Mouse (Mus musculus): ENCODE results near the gene Tmem258.
"Not testable (repeated sequence)": the region's sequence is repeated elsewhere in the genome, so short reads cannot be mapped to it uniquely, and the experiment has no call there.

Gene Tmem258

DNA sequence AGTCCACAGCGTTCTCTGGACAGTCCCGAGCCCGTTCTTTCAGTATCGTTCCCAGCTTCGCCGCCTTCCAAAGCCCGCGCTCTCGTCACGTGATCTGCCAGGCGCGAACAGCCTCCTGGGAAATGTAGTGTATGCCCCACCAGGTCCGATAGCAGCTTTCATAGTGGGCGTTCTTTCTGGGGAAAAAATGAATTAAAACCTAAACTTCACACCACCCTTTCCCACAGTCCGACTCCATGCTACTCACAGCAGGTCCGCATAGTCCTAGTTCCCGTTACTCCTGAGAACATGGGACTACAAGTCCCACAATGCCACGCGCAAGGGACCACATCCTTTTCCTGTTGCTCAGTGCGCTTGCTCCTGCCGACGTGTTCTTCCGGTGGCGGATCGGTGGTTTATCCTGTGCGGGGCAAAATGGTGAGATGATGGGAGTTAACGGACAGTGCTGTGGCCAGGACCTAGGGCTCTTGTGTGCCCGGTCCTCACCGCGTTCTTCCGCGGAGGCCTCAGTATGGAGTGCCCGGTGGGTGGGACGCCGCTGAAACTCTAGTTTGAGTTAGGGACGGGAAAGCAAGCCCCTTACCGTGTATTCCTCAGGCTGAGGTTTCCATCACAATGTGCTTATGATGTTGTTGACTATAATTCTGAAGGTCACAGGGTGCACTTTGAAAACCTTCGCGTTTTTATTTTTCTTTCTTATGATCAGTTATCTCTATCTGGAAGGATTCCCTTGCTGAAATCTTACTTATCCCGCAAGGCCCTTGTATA lies at the start of gene Tmem258, which contains the start of gene Fen1:
Tmem258 (plus strand) TSS at position 167 of the 768 bp plus-strand sequence.
Fen1 (minus strand) TSS at position 322 of the 768 bp plus-strand sequence.
- peak; percentile 94 to 95 for DNase-seq

DNA sequence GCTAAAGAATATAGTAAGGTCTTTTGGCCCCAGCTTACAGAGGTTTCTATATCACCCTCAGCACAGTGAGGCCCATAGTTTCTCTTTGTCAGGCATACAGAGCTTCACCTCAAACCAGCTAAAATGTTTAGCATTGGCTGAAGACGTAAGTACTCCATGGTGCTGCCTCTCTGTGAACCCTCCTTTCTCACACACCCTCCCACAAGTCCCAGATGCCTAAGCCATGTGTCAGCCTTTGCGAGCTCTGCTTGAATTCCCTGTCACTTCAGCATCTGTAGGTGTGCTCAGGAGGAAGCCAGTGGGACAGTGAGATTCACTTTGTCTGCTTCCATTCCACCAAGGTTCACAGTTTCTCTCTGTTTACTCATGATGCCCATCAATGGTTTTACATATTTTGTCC lies 46.1 kb upstream of the Tmem258 start:
- DNase-seq: no peak

DNA sequence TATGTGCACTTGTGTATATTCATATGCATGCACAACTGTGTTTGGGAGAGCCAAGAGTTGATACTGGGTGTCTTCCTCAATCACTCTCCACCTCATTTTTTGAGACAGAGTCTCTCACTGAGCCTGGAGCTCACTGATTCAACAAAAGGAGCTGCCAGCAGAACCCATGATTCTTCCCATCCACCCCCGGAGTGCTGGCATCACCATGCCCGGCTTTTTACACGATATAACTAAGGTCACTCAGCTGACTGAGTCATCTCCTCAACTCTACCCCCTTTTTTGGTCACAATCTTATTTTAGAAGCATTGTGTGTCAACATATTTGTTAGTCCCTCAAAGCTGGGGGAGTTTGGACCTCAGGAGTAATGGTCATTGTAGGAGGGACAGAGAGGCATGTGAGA lies 39.9 kb upstream of the Tmem258 start:
- DNase-seq: no peak

DNA sequence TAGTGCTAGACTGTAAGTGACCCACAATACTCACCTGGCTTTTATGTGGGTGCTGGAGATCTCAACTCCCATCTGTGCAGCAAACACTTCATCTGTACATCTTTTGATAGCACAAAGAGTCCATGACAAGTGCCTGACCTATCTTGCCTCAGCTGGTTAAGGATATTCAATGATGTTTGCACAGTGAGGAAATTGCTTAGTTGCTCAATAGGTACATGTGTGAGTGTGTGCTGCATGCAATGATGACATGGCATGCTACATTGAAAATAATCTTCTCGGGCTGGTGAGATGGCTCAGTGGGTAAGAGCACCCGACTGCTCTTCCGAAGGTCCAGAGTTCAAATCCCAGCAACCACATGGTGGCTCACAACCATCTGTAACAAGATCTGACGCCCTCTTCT lies 37.9 kb upstream of the Tmem258 start:
- not testable (repeated sequence) for DNase-seq

DNA sequence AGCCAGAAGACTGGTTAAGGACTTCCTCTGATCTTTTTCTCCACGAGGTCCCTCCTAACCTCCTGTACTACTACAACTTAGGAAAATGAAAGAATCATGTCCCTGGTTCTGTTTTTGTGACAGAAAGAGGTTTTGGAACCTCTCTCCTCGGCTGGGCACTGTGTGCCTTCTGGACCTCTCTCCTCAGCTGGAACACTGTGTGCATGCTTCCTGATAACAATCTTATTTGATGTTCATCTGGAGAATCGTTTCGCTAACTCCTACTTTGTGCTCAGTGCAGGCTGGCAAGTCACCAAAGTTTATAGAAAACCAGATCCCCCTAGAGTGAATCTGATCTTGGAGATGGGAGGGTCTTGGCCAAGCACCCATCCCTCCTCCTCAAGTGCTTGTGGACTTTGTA lies 36.7 kb upstream of the Tmem258 start:
- no peak for DNase-seq

DNA sequence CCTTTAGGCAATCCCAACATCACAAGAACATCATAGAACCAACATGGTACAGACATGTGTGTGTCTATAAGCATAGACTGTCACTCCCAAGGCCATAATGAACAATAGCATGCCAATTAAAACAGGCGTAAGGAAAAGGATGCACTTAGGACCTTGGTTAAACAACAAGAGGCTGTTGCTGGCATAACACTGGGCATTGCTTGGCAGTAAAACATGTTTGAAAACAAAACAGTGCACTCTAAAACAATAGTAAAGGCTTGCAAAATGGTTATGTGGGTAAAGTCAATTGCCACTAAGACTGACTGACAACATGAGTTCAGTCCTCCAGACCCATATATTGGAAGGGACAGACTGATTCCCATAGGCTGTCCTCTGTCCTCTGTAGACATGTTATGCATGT lies 35.9 kb upstream of the Tmem258 start:
- DNase-seq: no peak

DNA sequence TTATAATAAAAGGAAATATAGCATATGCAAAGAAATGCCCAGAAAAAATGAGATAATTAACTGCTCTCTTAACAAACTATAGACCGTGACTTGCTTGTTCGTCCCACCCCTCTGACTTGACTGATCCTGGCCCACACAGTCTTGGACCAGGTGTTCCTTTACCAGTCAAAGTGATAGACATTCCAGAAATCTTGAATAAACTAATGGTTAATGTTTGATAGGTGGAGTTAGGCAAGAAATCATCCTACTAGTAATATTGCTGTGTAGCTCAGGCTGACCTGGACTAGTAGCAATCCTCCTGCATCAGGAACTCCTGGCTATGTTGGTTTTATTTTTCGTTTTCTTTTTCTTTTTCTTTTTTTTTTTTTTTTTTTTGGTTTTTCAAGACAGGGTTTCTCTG lies 35.4 kb upstream of the Tmem258 start:
- no peak for DNase-seq

DNA sequence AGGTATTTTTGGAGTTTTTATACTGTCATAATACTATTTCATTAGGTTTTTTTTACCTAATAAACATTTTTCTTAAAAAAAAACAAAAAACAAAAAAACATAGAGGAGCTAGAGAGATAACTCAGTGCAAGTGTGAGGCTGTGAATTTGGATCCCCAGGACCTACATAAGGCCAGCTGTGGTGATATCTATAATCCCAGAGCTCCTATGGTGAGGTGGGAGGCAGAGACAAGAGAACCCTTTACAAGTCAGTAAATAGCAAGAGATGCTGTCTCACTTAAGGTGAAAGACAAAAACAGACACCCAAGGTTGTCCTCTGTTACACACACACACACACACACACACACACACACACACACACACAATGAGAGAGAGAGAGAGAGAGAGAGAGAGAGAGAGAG lies 34.6 kb upstream of the Tmem258 start:
- DNase-seq: no peak

DNA sequence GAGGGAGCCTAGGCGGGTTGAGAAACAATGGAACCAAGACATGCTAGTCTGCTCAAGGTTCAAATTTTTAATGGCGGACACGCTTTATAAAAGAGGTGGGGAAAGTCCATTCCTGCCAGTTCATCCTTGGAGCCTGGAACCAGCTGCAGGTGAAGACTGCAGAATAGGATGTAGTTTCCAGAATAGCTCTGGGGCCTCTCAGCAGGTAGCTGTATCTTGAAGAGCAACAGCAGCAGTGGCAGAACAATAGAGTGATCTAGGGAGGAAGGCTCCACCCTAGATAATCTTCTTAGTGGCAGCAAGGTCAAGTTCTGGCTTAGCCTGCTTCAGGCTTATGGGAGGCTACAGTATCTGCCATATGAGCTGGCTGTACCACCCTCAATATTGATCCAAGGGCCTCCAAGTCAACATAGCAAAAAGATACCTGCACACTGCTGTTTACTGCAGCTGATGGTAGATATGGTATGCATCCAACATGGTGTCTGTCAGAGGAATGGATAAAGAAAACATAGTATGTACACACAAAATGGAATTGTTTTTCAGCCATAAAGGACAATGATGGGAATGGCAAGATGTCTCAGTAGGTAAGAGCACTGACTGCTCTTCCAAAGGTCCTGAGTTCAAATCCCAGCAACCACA lies 34.0 kb upstream of the Tmem258 start:
- not testable (repeated sequence) for DNase-seq

DNA sequence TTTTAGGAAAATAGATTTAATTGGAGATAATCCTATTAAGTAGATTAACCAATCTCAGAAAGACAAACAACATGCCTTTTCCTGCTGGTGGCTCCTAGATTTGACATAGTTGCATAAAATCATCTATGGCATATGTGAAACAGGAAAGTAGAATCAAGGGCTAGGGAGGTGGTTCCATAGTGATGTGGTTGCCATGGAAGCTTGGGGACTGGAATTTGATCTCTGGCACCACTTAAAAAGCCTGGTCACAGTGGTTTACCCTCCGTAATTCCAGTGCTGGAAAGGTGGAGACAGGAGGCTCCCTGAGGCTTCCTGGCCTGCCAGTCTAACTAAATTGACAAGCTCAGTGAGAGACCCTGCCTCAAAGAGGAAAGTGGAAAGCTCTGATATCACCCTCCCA lies 33.3 kb upstream of the Tmem258 start:
- no peak for DNase-seq

DNA sequence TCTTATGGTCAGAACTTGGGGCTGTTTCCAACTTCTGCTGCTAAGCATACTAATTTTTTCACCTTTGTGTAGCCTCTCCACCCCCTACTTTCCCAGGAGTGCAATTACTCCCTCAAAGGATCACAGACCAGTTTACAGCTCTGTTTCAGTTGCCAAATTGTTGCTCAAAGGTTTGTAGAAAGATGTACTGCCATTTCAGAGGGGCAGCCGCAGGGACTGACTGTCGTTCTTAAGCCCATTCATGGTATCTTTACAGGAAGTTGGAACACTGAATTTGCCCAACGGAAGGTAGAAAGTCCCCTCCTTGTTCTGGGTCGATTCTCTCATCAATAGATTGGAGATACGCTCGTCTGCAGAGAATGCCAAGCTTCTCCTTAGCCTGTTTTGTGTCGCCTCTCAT lies 32.5 kb upstream of the Tmem258 start:
- no peak for DNase-seq

DNA sequence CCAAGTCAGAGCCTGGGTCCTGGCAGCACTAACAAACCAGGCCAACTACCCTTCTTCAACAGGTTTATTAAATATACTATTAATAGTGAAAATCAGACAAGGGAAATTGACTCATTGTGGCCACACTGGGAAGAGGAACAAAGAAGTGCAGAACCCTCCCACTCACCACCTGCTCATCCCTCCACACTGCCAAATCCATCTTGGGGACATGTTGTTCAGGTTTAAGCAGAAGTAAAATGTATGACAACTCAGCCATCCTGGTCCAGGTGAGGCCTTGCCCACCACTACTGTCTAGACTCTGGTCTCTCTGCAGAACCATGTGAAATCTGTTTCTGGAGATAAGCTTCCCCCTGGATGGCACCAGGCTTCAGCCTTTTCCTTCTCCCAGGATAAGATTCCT lies 32.0 kb upstream of the Tmem258 start:
- no peak for DNase-seq

DNA sequence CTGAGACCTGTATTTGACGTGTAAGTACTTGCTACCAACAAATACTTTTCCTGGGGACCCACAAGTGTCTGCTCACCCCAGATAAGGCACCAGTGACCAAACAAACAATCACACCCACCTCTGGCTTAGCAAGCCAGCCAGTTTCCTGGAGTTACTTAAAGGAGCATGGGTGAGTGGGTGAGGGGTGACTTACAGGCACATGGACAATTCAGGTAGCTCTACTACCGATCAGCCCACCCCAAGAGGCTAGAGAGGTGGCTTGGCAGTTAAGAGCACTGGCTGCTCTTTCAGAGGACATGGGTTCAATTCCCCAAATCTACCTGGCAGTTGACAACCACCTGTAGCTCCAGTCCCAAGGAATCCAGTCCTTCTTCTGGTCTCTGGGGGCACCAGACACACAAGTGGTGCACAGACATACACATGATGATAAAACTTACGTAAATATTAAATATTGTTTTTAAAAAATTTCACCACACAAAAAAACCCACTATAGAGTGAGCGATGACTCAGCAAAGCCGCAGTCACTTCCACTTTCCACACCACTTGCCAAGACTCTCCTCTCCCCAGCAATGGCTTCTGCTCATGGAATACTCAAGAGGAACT lies 30.6 kb upstream of the Tmem258 start:
- DNase-seq: no peak

DNA sequence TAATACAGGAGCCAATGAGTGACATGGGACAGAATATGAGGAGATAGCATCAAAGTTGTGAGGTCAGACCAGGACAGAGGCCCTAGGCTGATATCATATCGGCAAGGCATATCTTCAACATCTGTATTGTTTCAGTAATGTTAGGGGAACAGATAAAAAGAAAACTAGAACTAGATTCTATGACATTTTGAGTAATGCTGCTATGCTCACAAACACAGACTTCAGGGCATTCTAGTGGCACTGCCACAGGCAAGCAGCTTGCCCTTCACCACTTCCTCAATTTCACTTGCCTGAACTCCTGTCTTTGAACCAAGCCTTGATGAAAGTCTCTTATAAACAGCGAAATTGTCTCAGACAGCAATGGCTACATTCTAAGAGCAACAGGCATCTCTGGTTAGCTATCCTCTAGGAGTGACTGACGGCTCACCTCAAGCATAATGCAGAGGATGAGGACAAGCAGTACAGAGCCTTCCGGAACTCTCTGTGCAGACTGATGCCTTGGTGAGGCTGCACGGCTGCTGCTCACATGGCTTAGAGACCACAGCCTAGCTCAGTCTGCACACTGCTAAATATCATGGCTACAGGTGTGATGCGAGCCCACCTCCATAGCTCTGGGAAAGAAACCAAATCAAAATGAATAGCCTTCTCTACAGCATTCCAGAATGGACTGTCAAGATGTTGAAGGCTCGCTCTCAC lies 29.8 kb upstream of the Tmem258 start:
- DNase-seq: no peak

DNA sequence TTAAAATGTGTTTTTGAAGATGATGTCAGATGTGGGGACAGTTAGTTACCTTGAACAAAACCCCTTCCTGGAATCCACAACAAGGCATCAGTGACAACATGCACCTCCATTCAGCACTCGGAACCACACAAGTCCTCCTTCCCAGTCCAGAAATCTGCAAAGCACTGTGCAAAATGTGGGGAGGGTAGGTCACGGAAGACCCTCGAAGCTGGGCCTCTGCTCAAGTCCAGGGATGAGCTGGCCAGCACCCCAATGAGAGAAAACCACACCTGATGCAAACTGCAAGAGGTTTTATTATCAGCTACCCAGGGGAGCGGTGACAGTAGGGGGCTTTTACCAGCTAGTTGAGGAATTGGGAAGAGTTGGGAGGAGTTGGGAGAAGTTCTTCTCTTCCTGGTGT lies 28.9 kb upstream of the Tmem258 start:
- DNase-seq: no peak

DNA sequence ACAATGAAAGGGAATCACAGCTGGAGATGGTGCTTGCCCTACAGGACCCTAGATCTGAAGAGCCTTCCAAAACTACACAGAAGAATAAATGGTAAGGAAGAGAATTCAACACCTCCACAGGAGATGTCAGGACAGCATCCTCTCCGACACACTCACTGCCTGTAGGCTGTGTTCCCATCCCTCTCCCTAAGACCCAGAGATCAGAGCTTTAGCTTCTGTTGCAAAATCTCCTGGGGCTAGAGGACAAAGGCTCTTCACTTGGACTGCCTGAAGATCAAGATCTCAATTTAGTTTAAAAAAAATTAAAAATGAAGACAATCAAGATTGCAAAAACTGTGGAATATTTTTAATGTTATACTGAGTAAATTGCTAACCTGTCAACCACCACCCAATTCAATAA lies 27.3 kb upstream of the Tmem258 start:
- DNase-seq: no peak

DNA sequence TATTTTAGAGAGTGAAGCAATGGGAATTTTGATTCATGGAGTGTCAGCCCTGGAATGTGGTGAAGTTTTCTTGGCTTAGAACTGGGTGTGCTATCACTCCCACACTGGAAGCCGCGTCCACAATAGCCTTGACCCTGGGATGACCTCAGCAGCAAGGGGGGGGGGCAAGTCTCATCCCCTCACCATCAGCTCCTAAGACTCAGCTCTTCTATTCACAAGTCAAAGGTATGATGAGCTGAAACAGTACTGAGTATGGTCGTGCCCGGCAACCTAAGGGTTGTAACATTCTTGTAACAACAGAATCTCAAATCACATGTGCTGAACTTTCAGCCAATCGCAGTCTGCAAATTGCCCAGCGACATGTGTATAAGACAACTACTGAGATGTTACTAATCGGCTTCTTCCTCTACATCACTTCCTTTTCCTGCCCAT lies 26.9 kb upstream of the Tmem258 start:
- DNase-seq: peak; percentile 44 to 63

DNA sequence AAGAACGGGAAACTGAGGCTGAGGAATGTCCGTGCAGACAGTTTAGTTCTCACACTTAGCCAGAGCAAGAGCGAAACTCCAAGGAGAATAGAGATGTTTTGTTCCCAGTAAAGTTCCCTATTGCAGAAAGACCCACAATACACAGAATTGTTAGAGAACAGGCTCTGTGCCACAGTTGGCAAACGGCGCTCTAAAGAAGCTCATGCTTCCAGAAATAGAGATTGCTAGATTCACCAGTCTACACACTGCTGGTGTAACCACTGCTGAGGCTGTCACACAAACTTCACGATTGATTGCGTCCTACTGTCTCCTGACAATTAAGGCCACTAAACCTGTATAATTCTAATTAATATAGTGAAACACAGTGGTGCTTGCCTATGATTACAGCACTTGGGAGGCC lies 22.6 kb upstream of the Tmem258 start:
- no peak for DNase-seq

DNA sequence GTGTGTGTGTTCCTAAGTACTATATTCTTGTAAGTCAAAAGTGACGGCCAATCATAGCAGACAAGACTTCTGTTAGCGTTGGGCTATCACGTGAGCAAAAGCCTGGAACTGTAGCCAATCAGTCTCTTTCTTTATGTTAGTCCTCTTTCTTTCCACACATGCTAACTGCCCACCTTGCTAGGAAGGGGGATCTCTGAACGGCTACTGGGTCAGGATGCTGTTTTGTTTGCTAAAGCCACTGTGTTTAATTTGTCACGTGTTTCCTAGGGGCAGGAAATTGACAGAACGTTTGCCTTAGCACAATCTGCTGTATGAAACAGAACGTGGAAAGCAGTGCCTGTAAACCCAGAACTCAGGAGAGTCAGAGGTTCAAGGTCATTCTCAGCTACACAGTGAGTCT lies 21.7 kb upstream of the Tmem258 start:
- no peak for DNase-seq

DNA sequence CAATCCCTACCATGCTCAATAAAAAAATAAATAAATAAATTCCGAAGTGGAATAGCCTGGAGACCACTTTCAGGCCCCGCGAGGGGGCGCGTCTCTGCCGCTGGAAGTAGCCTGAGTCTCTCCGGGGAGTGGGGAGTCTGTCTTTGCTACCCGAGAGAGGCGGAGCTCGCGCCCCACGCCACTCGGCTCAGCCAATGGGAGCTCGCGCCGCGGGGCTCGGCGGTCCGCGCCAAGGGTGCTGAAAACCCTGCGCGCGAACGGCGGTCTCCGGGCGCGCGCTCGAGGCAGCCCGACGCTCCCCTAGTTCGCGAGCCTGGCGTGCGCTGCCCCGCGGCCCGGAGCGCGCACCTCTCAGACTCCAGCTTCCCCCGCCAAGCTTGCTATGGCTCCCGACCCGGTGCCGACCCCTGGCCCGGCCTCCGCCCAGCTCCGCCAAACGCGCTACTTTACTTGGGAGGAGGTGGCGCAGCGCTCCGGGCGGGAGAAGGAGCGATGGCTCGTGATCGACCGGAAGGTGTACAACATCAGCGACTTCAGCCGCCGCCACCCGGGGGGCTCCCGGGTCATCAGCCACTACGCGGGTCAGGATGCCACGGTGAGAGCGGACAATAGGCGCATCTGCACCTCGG lies 21.0 kb upstream of the Tmem258 start, which contains the start of gene Fads1:
Fads1 (plus strand) TSS at position 219 of the 629 bp plus-strand sequence.
- peak; percentile 94 to 97 for DNase-seq

DNA sequence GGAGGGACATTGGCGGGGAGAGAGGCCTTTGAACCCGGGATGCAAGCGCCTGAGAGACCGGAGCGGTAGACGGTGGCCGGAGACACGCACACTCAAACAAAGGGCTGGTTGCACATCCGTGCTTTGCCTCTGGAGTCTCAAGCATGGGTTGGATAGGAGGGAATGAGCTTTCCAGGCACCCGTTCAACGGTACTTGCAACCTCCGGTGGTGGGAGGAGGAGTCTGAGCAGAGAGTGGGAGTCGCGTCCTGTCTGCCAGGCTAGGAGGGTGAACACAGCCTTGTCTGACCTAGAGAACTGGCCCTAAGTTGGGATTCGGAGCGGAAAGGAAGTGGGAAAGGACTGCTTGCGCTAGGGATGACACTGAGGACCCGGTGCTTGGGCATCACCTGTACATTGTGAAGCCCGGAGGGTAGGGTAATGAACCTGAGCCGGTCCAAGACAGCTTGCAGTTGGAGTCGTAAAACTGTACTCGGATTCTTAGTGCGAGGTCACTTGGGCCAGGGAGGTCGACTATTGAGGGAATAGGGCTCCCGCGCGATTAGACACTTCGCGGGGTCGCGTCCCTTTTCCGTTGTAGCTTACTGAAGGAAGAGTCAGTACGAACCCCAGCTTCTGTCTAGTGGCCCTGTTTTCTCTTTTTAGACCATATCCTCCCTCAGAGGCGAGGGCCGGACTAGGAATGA lies 20.4 kb upstream of the Tmem258 start:
- peak; percentile 76 to 87 for DNase-seq

DNA sequence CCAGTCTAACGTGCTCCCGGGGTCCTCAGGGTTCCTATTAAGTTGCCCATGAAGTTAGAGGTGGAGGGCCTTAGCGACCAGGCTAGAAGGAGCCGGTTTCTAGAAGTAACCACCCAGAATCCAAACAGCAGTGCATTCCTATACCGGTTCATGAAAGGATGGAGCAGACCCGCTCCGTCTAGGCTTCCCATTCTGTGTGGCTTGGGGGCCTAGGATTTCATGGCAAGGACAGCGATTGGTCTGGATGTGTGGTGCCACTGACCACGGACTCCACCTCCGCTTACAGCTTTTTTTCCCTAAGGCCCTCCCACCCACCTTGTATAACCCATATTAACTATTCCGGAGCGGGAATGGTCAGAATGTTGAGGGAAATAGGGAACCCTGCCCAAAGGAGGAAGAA lies 19.7 kb upstream of the Tmem258 start:
- DNase-seq: peak; percentile 41 to 65
